Mouse (Mus musculus) erythroblast, embryonic 14.5 days (primary cell): ENCODE data around the gene Bco1.

Source experiments
- GATA1 ChIP-seq: IDR thresholded peaks from 2 replicates; pipeline ENCODE4 v1.6.1; 2012; ENCODE audit warnings: low read length, inconsistent platforms, mixed read lengths
- TAL1 ChIP-seq: IDR thresholded peaks from 3 replicates; pipeline ENCODE4 v1.6.1; 2012; ENCODE audit warnings: low read length, inconsistent platforms, mixed read lengths

DNA sequence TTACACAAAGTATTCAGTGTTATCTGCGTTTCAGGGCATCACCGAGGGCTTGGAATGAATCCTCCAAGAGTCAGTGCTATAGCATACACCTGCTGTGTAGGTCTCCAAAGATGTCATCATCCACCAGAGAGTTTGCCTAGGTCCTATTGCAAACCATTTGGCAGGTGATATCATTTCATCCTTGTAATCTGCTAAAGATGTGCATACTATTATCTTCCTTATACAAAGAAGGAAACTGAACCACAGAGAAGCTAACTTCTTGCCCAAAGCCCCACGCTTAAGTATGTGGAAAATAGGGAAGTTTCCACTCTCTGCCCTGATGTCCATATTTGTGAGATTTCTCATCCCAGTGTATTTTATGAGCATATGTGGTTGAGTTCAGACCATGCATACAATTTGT, 30.8 kb downstream of the Bco1 start:
- no peak for TF ChIP-seq TAL1
- TF ChIP-seq GATA1: no peak
